ENCODE assay signal across 27 mouse cellular contexts in genomic region chr4:41108717-41109425, GRCm38 (mm10). TPM values are rescaled to one million over a fixed set of nuclear protein-coding genes. Genes with fewer than 3 reads are reported as not detected.
DNase-seq lines count a peak whose midpoint lies in the region; ATAC-seq and TF ChIP-seq lines count a peak whose summit lies in the region.
"Had no signal": no experiment of that assay in that cellular context is flagged by ENCODE, and none has a peak within 500 bp of the region (broad histone marks: within the 10 kb centered on the region; RNA-seq: fewer than 3 reads in every experiment).

No protein-coding gene starts in this region.

- no peaks in the 10 kb centered on the region for H3K79me2 ChIP-seq in C2C12 (ENCODE audit: control insufficient read depth, insufficient read depth)

- ATAC-seq in liver, postnatal 0 days: peak; percentile 40; the same call in 1 of the 2 replicates
- ATAC-seq in stomach, embryonic 16.5 days (ENCODE audit: insufficient read depth, low FRiP score): peak; percentile 82
- ATAC-seq: forebrain, embryonic 15.5 days; hindbrain, embryonic 16.5 days; midbrain, embryonic 15.5 days; Patski had no signal

- no peaks in the 10 kb centered on the region for H3K4me1 ChIP-seq in kidney, adult 2 months (ENCODE audit: control insufficient read depth, insufficient read depth, low read length)
- H3K4me1 ChIP-seq in liver, postnatal 0 days (ENCODE audit: insufficient read depth): no peaks in the 10 kb centered on the region
- peaks cover 12% of the 10 kb centered on the region; the same call in 1 of the 2 replicates for H3K4me1 ChIP-seq in stomach, embryonic 16.5 days (ENCODE audit: control insufficient read depth, insufficient read depth, low read length)
- H3K4me1 ChIP-seq: forebrain, embryonic 10.5 days; limb, embryonic 13.5 days; midbrain, embryonic 15.5 days had no signal

- H3K9ac ChIP-seq in liver, postnatal 0 days (replicated peaks): no peak overlapping the region
- no peak overlapping the region for H3K9ac ChIP-seq in stomach, embryonic 16.5 days (ENCODE audit: low read length)
- H3K9ac ChIP-seq: embryonic facial prominence, embryonic 13.5 days; forebrain, embryonic 15.5 days; heart, embryonic 13.5 days; limb, embryonic 13.5 days; liver, embryonic 14.5 days; lung, embryonic 14.5 days; midbrain, embryonic 15.5 days had no signal

- H3K4me2 ChIP-seq in liver, postnatal 0 days (ENCODE audit: low read depth, low read length): no peak overlapping the region
- no peak overlapping the region for H3K4me2 ChIP-seq in stomach, embryonic 16.5 days (ENCODE audit: low read depth, low read length)
- H3K4me2 ChIP-seq: embryonic facial prominence, embryonic 13.5 days; forebrain, embryonic 15.5 days; heart, embryonic 13.5 days; limb, embryonic 13.5 days; lung, embryonic 14.5 days; midbrain, embryonic 15.5 days had no signal

- H3K4me3 ChIP-seq in kidney, adult 2 months (ENCODE audit: insufficient read depth, low read depth, low read length): no peak overlapping the region
- H3K4me3 ChIP-seq in liver, postnatal 0 days (ENCODE audit: low read depth, low read length): no peak overlapping the region
- no peak overlapping the region for H3K4me3 ChIP-seq in C2C12 (ENCODE audit: insufficient read depth, poor library complexity, severe bottlenecking)
- no peak overlapping the region for H3K4me3 ChIP-seq in stomach, embryonic 16.5 days (replicated peaks; ENCODE audit: low read length)
- H3K4me3 ChIP-seq: embryonic facial prominence, embryonic 13.5 days; forebrain, embryonic 10.5 days; forebrain, embryonic 15.5 days; gastrocnemius, adult 2 months; heart, embryonic 13.5 days; layer of hippocampus, adult 2 months; limb, embryonic 13.5 days; midbrain, embryonic 15.5 days had no signal

- H3K79me3 ChIP-seq in C2C12 (ENCODE audit: low read depth): no peaks in the 10 kb centered on the region

- no peak for TF ChIP-seq EP300 in liver, postnatal 0 days (IDR thresholded peaks at IDR 0.05; ENCODE audit: low read depth)

- WGBS in kidney, adult 2 months: 60% methylated on average over 10 of the region's 10 CpGs
- 58% methylated on average over 10 of the region's 10 CpGs for WGBS in liver, postnatal 0 days (ENCODE audit: insufficient replicate concordance)
- 66% methylated on average over 10 of the region's 10 CpGs for WGBS in stomach, embryonic 16.5 days

- H3K36me3 ChIP-seq in kidney, adult 2 months (ENCODE audit: control insufficient read depth, insufficient read depth, low read length): no peaks in the 10 kb centered on the region
- H3K36me3 ChIP-seq in liver, postnatal 0 days (replicated peaks; ENCODE audit: insufficient read depth, low read length): no peaks in the 10 kb centered on the region
- H3K36me3 ChIP-seq in C2C12 (ENCODE audit: control insufficient read depth, insufficient read depth): peaks cover 4% of the 10 kb centered on the region
- no peaks in the 10 kb centered on the region for H3K36me3 ChIP-seq in stomach, embryonic 16.5 days (ENCODE audit: control insufficient read depth, insufficient read depth, low read length)
- H3K36me3 ChIP-seq: midbrain, embryonic 15.5 days had no signal

- H3K27ac ChIP-seq in kidney, adult 2 months (ENCODE audit: insufficient read depth, low read depth, low read length): no peak overlapping the region
- no peak overlapping the region for H3K27ac ChIP-seq in liver, postnatal 0 days (ENCODE audit: low read depth)
- H3K27ac ChIP-seq in stomach, embryonic 16.5 days (ENCODE audit: low read length): peak overlapping the region; percentile 65; the same call in 1 of the 2 replicates
- H3K27ac ChIP-seq: embryonic facial prominence, embryonic 13.5 days; forebrain, embryonic 10.5 days; forebrain, embryonic 15.5 days; gastrocnemius, adult 2 months; heart, embryonic 13.5 days; layer of hippocampus, adult 2 months; limb, embryonic 13.5 days; liver, embryonic 14.5 days; midbrain, embryonic 15.5 days had no signal

- no peaks in the 10 kb centered on the region for H3K9me3 ChIP-seq in liver, postnatal 0 days (ENCODE audit: low read length)
- no peaks in the 10 kb centered on the region for H3K9me3 ChIP-seq in stomach, embryonic 16.5 days (replicated peaks; ENCODE audit: control insufficient read depth, low read length)
- H3K9me3 ChIP-seq: embryonic facial prominence, embryonic 13.5 days; forebrain, embryonic 10.5 days; forebrain, embryonic 15.5 days; heart, embryonic 13.5 days; limb, embryonic 13.5 days; midbrain, embryonic 15.5 days had no signal

- no peak for TF ChIP-seq CTCF in kidney, adult 2 months (conservative IDR thresholded peaks at IDR 0.05; ENCODE audit: insufficient read depth, insufficient read length, low read depth, low read length)
- no peak for TF ChIP-seq CTCF in liver, postnatal 0 days (IDR thresholded peaks at IDR 0.05; ENCODE audit: low read depth)
- no peak for TF ChIP-seq CTCF in C2C12 (IDR thresholded peaks at IDR 0.05; ENCODE audit: control insufficient read depth, insufficient read depth, insufficient read length)

- no peak overlapping the region for H3ac ChIP-seq in C2C12 (ENCODE audit: control insufficient read depth, insufficient read length, low read depth)

- H3K27me3 ChIP-seq in kidney, adult 2 months (replicated peaks; ENCODE audit: control insufficient read depth, insufficient read depth, low read length): no peaks in the 10 kb centered on the region
- no peaks in the 10 kb centered on the region for H3K27me3 ChIP-seq in liver, postnatal 0 days (ENCODE audit: insufficient read depth, low read length)
- H3K27me3 ChIP-seq in C2C12 (ENCODE audit: control insufficient read depth, insufficient read depth, insufficient read length): no peaks in the 10 kb centered on the region
- no peaks in the 10 kb centered on the region for H3K27me3 ChIP-seq in stomach, embryonic 16.5 days (ENCODE audit: control insufficient read depth, insufficient read depth, low read length)
- H3K27me3 ChIP-seq: embryonic facial prominence, embryonic 13.5 days; forebrain, embryonic 15.5 days; heart, embryonic 13.5 days; limb, embryonic 13.5 days; midbrain, embryonic 15.5 days; Patski had no signal

- peak; percentile 56 for DNase-seq in kidney, adult 2 months
- DNase-seq in kidney, adult 11 months: no peak
- no peak for DNase-seq in liver, postnatal 0 days
- DNase-seq in liver: no peak
- DNase-seq in frontal cortex, postnatal 10 days (ENCODE audit: low spot score in 2 of 2): no peak
- no peak for DNase-seq in thymus, postnatal 14 days
- DNase-seq: adrenal gland, postnatal 25 days; B cell, adult 2 months; cerebellum, adult 11-12 months; cerebellum, adult 9-11 months; gastrocnemius, adult 2 months; kidney, postnatal 10 days; lung, embryonic 14.5 days; lung, postnatal 14 days; spleen, adult 18-20 months had no signal

- no peak for TF ChIP-seq POLR2A in kidney, adult 2 months (IDR thresholded peaks at IDR 0.05; ENCODE audit: low read depth, low read length)

TF ChIP-seq in C2C12, 6 proteins besides CTCF, POLR2A, EP300 and RAD21:
- TF ChIP-seq MYOD1 (IDR thresholded peaks at IDR 0.05; ENCODE audit: control insufficient read depth, insufficient read length, low read depth): no peak
- peak; percentile 48 for TF ChIP-seq USF1 (IDR thresholded peaks at IDR 0.05; ENCODE audit: low read depth)

RNA-seq across cellular contexts. Expression of gene Aqp3, which starts 10.9 kb away (rescaled TPM):
- 311 and 352 TPM in 2 replicates for polyA plus RNA-seq in kidney, adult 2 months (2012; rRNA removed)
- 7.3 and 10.7 TPM in 2 replicates for polyA plus RNA-seq in liver, postnatal 0 days (2015; fragmentation: Nextera tagmentation; extraction: Ambion mirVana)
- polyA plus RNA-seq in C2C12 (2012; fragmentation: generic; extraction: Trizol): 0.06 TPM
- 101 and 127 TPM in 2 replicates for polyA plus RNA-seq in stomach, embryonic 16.5 days (2015; fragmentation: Nextera tagmentation; extraction: Ambion mirVana)

RNA-seq across cellular contexts. Expression of gene Nol6, which starts 15.4 kb away (rescaled TPM):
- polyA plus RNA-seq in kidney, adult 2 months (2012; rRNA removed): 29.0 and 29.3 TPM in 2 replicates
- 4.3 and 4.7 TPM in 2 replicates for polyA plus RNA-seq in liver, postnatal 0 days (2015; fragmentation: Nextera tagmentation; extraction: Ambion mirVana)
- 29.4 TPM for polyA plus RNA-seq in C2C12 (2012; fragmentation: generic; extraction: Trizol)
- 24.2 and 27.1 TPM in 2 replicates for polyA plus RNA-seq in stomach, embryonic 16.5 days (2015; fragmentation: Nextera tagmentation; extraction: Ambion mirVana)

RNA-seq across cellular contexts. Expression of gene Ube2r2, which starts 26.7 kb away (rescaled TPM):
- 59.7 and 67.4 TPM in 2 replicates for polyA plus RNA-seq in kidney, adult 2 months (2012; rRNA removed)
- 39.4 and 43.9 TPM in 2 replicates for polyA plus RNA-seq in liver, postnatal 0 days (2015; fragmentation: Nextera tagmentation; extraction: Ambion mirVana)
- 49.1 TPM for polyA plus RNA-seq in C2C12 (2012; fragmentation: generic; extraction: Trizol)
- 54.7 and 59.9 TPM in 2 replicates for polyA plus RNA-seq in stomach, embryonic 16.5 days (2015; fragmentation: Nextera tagmentation; extraction: Ambion mirVana)
